Mouse (Mus musculus) bone marrow, adult 2 months (tissue): ENCODE measurements around the gene Slitrk1.

Source experiments
- CTCF ChIP-seq: fragments of 200-500 bp; IDR thresholded peaks from 2 replicates; pipeline ENCODE4 v1.5.1; 2011; ENCODE audit warnings: low read length, control low read depth; ENCODE audit not compliant: control insufficient read depth, insufficient read depth
- POLR2A ChIP-seq: fragments of 200-500 bp; IDR thresholded peaks from 2 replicates; pipeline ENCODE4 v1.6.1; 2011; ENCODE audit warnings: low read depth, mild to moderate bottlenecking, control low read depth, low read length, borderline replicate concordance; ENCODE audit not compliant: control insufficient read depth

GRCm38 (mm10) chr14:108914336-108914735 lies 378 bp upstream of the Slitrk1 start:
- TF ChIP-seq CTCF (no peak), POLR2A (no peak)
